Comparison of ENCODE assay signal across 8 mouse cellular contexts in the genomic region with DNA sequence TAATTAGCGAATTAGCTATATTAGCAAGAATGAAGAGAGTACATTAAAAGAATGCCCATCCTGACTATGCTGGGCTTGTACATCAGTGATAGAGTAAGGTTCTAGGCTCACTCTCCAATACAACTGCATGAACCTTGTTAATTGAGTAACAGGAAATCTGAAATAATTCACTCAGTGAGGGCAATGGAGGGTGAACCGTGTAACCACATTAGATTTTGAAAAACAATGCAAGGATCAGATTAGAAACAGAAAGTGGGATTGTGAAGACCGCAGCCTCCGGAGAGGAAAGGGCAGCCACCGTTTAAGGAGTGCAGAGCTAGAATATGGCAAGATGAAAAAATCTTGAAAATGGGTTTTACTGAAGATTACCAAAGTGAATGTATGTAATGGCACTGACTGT. TPM values are rescaled to one million over a fixed set of nuclear protein-coding genes. Genes with fewer than 3 reads are reported as not detected.
A peak's percentile ranks its signal among the peaks of the same experiment; 100 is the strongest.
DNase-seq lines count a peak whose midpoint lies in the region; ATAC-seq lines count a peak whose summit lies in the region.

No protein-coding gene starts in this region.

- ATAC-seq in lung, embryonic 15.5 days (ENCODE audit: borderline replicate concordance, extremely low read depth, low FRiP score, low TSS enrichment) = no peak
- ATAC-seq in forebrain, embryonic 16.5 days = no peak
- ATAC-seq in midbrain, embryonic 12.5 days (ENCODE audit: low FRiP score, low read depth) = no peak

- DNase-seq in lung, postnatal 4 days = no peak
- DNase-seq in Muller cell, postnatal 12 days (ENCODE audit: inconsistent ontology term) = peak; percentile 65
- DNase-seq in frontal cortex, postnatal 36 days (ENCODE audit: low spot score in 2 of 2) = no peak
- no peak for DNase-seq in adipocyte (ENCODE audit: low spot score)
- no peak for DNase-seq in embryo, embryonic 10.5 days (ENCODE audit: low spot score)

- H3K9me3 ChIP-seq in lung, embryonic 15.5 days = no peaks in the 10 kb centered on the region
- H3K9me3 ChIP-seq in forebrain, embryonic 16.5 days (ENCODE audit: control insufficient read depth, low read length) = no peaks in the 10 kb centered on the region
- H3K9me3 ChIP-seq in midbrain, embryonic 12.5 days = no peaks in the 10 kb centered on the region

- no peak overlapping the region for H3K9ac ChIP-seq in lung, embryonic 15.5 days
- H3K9ac ChIP-seq in forebrain, embryonic 16.5 days (replicated peaks; ENCODE audit: low read depth, low read length) = no peak overlapping the region
- no peak overlapping the region for H3K9ac ChIP-seq in midbrain, embryonic 12.5 days (replicated peaks)

- H3K27me3 ChIP-seq in lung, embryonic 15.5 days = no peaks in the 10 kb centered on the region
- no peaks in the 10 kb centered on the region for H3K27me3 ChIP-seq in forebrain, embryonic 16.5 days (replicated peaks; ENCODE audit: control insufficient read depth, insufficient read depth, low read length)
- no peaks in the 10 kb centered on the region for H3K27me3 ChIP-seq in midbrain, embryonic 12.5 days

- WGBS in lung, embryonic 15.5 days = 69% methylated on average over 5 of the region's 5 CpGs
- 62% methylated on average over 5 of the region's 5 CpGs for WGBS in forebrain, embryonic 16.5 days
- WGBS in midbrain, embryonic 12.5 days = 69% methylated on average over 5 of the region's 5 CpGs

- peaks cover 20% of the 10 kb centered on the region; the same call in 1 of the 2 replicates for H3K4me1 ChIP-seq in lung, embryonic 15.5 days
- H3K4me1 ChIP-seq in forebrain, embryonic 16.5 days (replicated peaks; ENCODE audit: control insufficient read depth, insufficient read depth, low read length) = peaks cover 22% of the 10 kb centered on the region
- H3K4me1 ChIP-seq in midbrain, embryonic 12.5 days = peaks cover 17% of the 10 kb centered on the region

- H3K36me3 ChIP-seq in lung, embryonic 15.5 days = peaks cover 26% of the 10 kb centered on the region
- 0 out of 2 replicates have a peak, but pooled peaks cover 4% of the 10 kb centered on the region for H3K36me3 ChIP-seq in forebrain, embryonic 16.5 days (ENCODE audit: control insufficient read depth, insufficient read depth)
- peaks cover 24% of the 10 kb centered on the region for H3K36me3 ChIP-seq in midbrain, embryonic 12.5 days

- no peak overlapping the region for H3K27ac ChIP-seq in lung, embryonic 15.5 days
- H3K27ac ChIP-seq in forebrain, embryonic 16.5 days (ENCODE audit: low read length) = no peak overlapping the region
- H3K27ac ChIP-seq in midbrain, embryonic 12.5 days (replicated peaks) = no peak overlapping the region

- peak overlapping the region; percentile 21 for H3K4me3 ChIP-seq in lung, embryonic 15.5 days
- H3K4me3 ChIP-seq in forebrain, embryonic 16.5 days (replicated peaks; ENCODE audit: low read length) = 0 out of 2 replicates have a peak overlapping the region, but pooled peaks have one; percentile 15
- H3K4me3 ChIP-seq in midbrain, embryonic 12.5 days = peak overlapping the region; percentile 9

- peak overlapping the region; percentile 46 for H3K4me2 ChIP-seq in lung, embryonic 15.5 days
- H3K4me2 ChIP-seq in forebrain, embryonic 16.5 days (ENCODE audit: low read length) = peak overlapping the region; percentile 38
- peak overlapping the region; percentile 32 for H3K4me2 ChIP-seq in midbrain, embryonic 12.5 days (replicated peaks)

RNA-seq across cellular contexts. Expression of a gene that starts 3.3 kb away (rescaled TPM):
- 125 and 128 TPM in 2 replicates for polyA plus RNA-seq in lung, embryonic 15.5 days (2015; fragmentation: Nextera tagmentation; extraction: Ambion mirVana)
- 72.8 and 89.6 TPM in 2 replicates for polyA plus RNA-seq in forebrain, embryonic 16.5 days (2015; fragmentation: Nextera tagmentation; extraction: Ambion mirVana)
- polyA plus RNA-seq in midbrain, embryonic 12.5 days (2016; fragmentation: Nextera tagmentation; extraction: Ambion mirVana) = 166 and 171 TPM in 2 replicates

RNA-seq across cellular contexts. Expression of a gene that starts 36.8 kb away (rescaled TPM):
- polyA plus RNA-seq in lung, embryonic 15.5 days (2015; fragmentation: Nextera tagmentation; extraction: Ambion mirVana) = 213 and 230 TPM in 2 replicates
- polyA plus RNA-seq in forebrain, embryonic 16.5 days (2015; fragmentation: Nextera tagmentation; extraction: Ambion mirVana) = 73.0 and 85.9 TPM in 2 replicates
- polyA plus RNA-seq in midbrain, embryonic 12.5 days (2016; fragmentation: Nextera tagmentation; extraction: Ambion mirVana) = 172 and 187 TPM in 2 replicates

RNA-seq across cellular contexts. Expression of a gene that starts 36.9 kb away (rescaled TPM):
- 15.5 and 18.9 TPM in 2 replicates for polyA plus RNA-seq in lung, embryonic 15.5 days (2015; fragmentation: Nextera tagmentation; extraction: Ambion mirVana)
- polyA plus RNA-seq in forebrain, embryonic 16.5 days (2015; fragmentation: Nextera tagmentation; extraction: Ambion mirVana) = 9.6 and 13.2 TPM in 2 replicates
- 16.2 and 20.4 TPM in 2 replicates for polyA plus RNA-seq in midbrain, embryonic 12.5 days (2016; fragmentation: Nextera tagmentation; extraction: Ambion mirVana)
